Mouse (Mus musculus) cerebellum, postnatal 36 days (tissue): ENCODE results near the gene Nup188.
A peak's percentile ranks its signal among the peaks of the same experiment; 100 is the strongest.

Experiments
- DNase-seq, 2 experiments: peaks; one replicate each; pipeline ENCODE4 v3.0.0; 2021 to 2022; ENCODE audit warnings: mixed read lengths in 2 of 2

Gene Nup188

GRCm38 (mm10) chr2:30392114-30392576 is 105.9 kb downstream of the Nup188 start, which contains the start of gene Dolpp1:
TSS of gene Dolpp1 (plus strand) at chr2:30392254.
- DNase-seq, result peak; percentile 97

GRCm38 (mm10) chr2:30392577-30393369 is 106.6 kb downstream of the Nup188 start:
- DNase-seq, result peak; percentile 44 to 76

- DNase-seq, result no peak
These were observed 107.1 kb downstream of the Nup188 start for GRCm38 (mm10) chr2:30393370-30393656.
